Mouse (Mus musculus): Measurements from ENCODE around the gene Gm5105. TPM values are rescaled to one million over a fixed set of nuclear protein-coding genes. Genes with fewer than 3 reads are reported as not detected.

Gm5105 gene
- polyA plus RNA-seq, 1 experiment: not detected

DNA sequence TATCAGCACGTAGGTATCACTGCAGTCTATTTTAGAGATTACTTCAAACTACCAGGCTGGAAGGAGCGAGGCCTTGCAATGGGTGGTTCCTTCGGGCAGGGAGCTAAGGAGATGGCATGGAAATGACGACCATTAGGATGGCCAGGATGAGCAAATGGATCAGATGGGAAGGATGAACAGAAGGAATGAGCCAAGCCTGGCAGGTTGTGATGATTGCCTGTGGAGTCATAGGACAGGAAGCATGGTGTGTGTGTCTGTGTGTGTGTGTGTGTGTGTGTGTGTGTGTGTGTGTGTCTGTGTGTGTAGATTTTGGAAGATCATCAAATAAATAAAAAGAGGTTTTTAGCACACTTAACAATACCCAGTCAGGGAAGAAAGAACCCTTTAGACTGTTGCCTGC lies 44.5 kb downstream of the Gm5105 start:
- no peak for DNase-seq
- WGBS: 95% methylated on average over 4 of the region's 4 CpGs
- Histone ChIP-seq H3K4me3 (ENCODE audit: control insufficient read depth, insufficient read depth, low read length) (no peak overlapping the region), H3K4me1 (replicated peaks; ENCODE audit: control insufficient read depth, insufficient read depth, low read length) (no peaks in the 10 kb centered on the region), H3K27me3 (ENCODE audit: control insufficient read depth, insufficient read depth, low read length) (no peaks in the 10 kb centered on the region), H3K36me3 (ENCODE audit: control insufficient read depth, insufficient read depth, low read length) (no peaks in the 10 kb centered on the region), H3K27ac (ENCODE audit: control insufficient read depth, insufficient read depth, low read length) (no peak overlapping the region)
- TF ChIP-seq CTCF (IDR thresholded peaks at IDR 0.05; ENCODE audit: borderline replicate concordance, control insufficient read depth, extremely low read depth, insufficient read depth, low read length, poor library complexity) (no peak), POLR2A (IDR thresholded peaks at IDR 0.05; ENCODE audit: control insufficient read depth, extremely low read depth, insufficient read depth, low read length, poor library complexity) (no peak)

DNA sequence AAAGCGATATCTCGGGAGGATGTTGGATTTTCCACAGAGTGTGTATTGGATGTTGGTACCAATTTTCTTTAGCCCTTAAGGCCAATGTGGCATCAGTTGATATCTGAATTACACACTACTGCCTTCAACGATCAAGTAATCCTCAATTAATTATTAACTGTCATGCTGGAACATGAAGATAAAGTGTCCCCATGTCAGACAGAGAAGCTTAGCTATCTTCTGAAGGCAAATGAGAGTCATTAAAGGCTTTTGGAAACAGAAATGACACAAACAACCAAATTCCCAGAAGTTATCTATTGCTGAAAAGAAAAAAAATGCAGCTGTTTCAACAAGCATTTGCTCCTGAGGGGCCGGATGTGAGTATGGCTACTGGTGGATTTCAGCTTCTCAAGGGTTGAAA lies 45.2 kb downstream of the Gm5105 start:
- Histone ChIP-seq H3K4me3 (ENCODE audit: control insufficient read depth, insufficient read depth, low read length) (no peak overlapping the region), H3K36me3 (ENCODE audit: control insufficient read depth, insufficient read depth, low read length) (no peaks in the 10 kb centered on the region), H3K27ac (ENCODE audit: control insufficient read depth, insufficient read depth, low read length) (no peak overlapping the region), H3K4me1 (replicated peaks; ENCODE audit: control insufficient read depth, insufficient read depth, low read length) (no peaks in the 10 kb centered on the region), H3K27me3 (ENCODE audit: control insufficient read depth, insufficient read depth, low read length) (no peaks in the 10 kb centered on the region)
- 94% methylated on average over 4 of the region's 4 CpGs for WGBS
- TF ChIP-seq CTCF (IDR thresholded peaks at IDR 0.05; ENCODE audit: borderline replicate concordance, control insufficient read depth, extremely low read depth, insufficient read depth, low read length, poor library complexity): no peak
- TF ChIP-seq POLR2A (IDR thresholded peaks at IDR 0.05; ENCODE audit: control insufficient read depth, extremely low read depth, insufficient read depth, low read length, poor library complexity): no peak
- no peak for DNase-seq

DNA sequence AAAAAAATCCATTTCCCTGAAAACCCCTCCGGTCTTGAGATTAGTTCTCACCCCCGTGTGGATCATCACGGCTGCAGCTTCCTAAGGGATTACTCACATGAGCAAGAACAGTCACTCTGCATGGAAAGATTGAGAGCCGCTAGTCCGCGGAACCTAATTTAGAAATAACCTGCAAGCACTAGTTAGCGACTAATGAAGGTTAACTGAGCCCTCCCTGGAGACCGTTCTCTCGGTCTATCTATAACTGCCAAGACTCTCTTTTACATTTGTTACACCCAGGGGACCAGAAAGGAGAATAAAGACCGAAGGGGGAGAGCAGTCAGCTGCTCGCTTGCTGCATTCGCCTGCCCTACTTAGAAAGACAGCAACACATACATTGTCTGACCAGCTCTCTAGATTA lies 50.4 kb downstream of the Gm5105 start:
- Histone ChIP-seq H3K36me3 (ENCODE audit: control insufficient read depth, insufficient read depth, low read length) (no peaks in the 10 kb centered on the region), H3K27ac (ENCODE audit: control insufficient read depth, insufficient read depth, low read length) (no peak overlapping the region), H3K27me3 (ENCODE audit: control insufficient read depth, insufficient read depth, low read length) (no peaks in the 10 kb centered on the region), H3K4me3 (ENCODE audit: control insufficient read depth, insufficient read depth, low read length) (no peak overlapping the region), H3K4me1 (replicated peaks; ENCODE audit: control insufficient read depth, insufficient read depth, low read length) (0 out of 2 replicates have a peak, but pooled peaks cover 2% of the 10 kb centered on the region)
- TF ChIP-seq POLR2A (IDR thresholded peaks at IDR 0.05; ENCODE audit: control insufficient read depth, extremely low read depth, insufficient read depth, low read length, poor library complexity) (no peak), CTCF (IDR thresholded peaks at IDR 0.05; ENCODE audit: borderline replicate concordance, control insufficient read depth, extremely low read depth, insufficient read depth, low read length, poor library complexity) (no peak)
- DNase-seq: no peak
- 92% methylated on average over 12 of the region's 12 CpGs for WGBS

DNA sequence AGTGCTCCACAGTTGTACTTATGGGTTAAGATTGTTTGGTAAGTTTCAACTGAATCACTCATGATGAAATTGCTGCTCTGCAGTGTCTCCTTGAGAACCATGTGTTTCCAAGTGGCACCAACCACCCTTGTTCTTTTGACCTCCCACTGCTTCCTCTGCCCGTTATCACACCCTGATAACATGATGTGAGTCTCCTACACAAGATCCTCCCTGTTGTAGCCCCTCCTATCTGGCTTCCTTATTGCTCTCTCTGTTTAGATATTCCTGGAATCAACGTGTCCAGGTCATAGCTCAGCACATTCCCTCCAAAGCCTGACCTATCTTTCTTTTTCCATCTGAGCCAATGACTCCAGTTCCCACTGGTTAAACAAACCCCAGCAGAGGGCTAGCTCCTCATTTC lies 52.5 kb downstream of the Gm5105 start:
- no peaks in the 10 kb centered on the region for H3K36me3 ChIP-seq (ENCODE audit: control insufficient read depth, insufficient read depth, low read length)
- no peak for DNase-seq
- no peak for TF ChIP-seq CTCF (IDR thresholded peaks at IDR 0.05; ENCODE audit: borderline replicate concordance, control insufficient read depth, extremely low read depth, insufficient read depth, low read length, poor library complexity)
- TF ChIP-seq POLR2A (IDR thresholded peaks at IDR 0.05; ENCODE audit: control insufficient read depth, extremely low read depth, insufficient read depth, low read length, poor library complexity): no peak
- H3K27ac ChIP-seq (ENCODE audit: control insufficient read depth, insufficient read depth, low read length): no peak overlapping the region
- 93% methylated on average over 2 of the region's 2 CpGs for WGBS
- H3K27me3 ChIP-seq (ENCODE audit: control insufficient read depth, insufficient read depth, low read length): no peaks in the 10 kb centered on the region
- no peak overlapping the region for H3K4me3 ChIP-seq (ENCODE audit: control insufficient read depth, insufficient read depth, low read length)
- H3K4me1 ChIP-seq (replicated peaks; ENCODE audit: control insufficient read depth, insufficient read depth, low read length): 0 out of 2 replicates have a peak, but pooled peaks cover 2% of the 10 kb centered on the region

DNA sequence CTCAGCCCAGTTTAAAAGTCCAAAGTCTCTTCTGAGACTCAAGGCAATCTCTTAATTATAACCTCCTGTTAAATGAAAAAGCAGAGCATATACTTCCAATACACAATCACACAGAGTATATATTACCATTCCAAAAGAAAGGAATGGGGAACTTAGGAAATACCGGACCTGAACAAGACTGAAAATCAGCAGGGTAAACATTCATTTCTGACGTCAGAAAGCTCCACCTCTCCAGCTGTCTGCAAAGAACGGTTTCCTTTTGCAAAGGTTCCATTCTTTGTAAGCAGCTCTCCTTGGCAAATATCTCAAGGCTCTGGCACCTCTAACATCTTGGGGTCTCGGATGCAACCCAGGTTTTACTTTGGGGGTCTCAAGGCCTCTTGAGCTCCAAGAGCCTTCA lies 54.8 kb downstream of the Gm5105 start:
- Histone ChIP-seq H3K27ac (ENCODE audit: control insufficient read depth, insufficient read depth, low read length) (peak overlapping the region; percentile 41; the same call in 1 of the 2 replicates), H3K4me1 (replicated peaks; ENCODE audit: control insufficient read depth, insufficient read depth, low read length) (0 out of 2 replicates have a peak, but pooled peaks cover 2% of the 10 kb centered on the region), H3K36me3 (ENCODE audit: control insufficient read depth, insufficient read depth, low read length) (no peaks in the 10 kb centered on the region), H3K27me3 (ENCODE audit: control insufficient read depth, insufficient read depth, low read length) (no peaks in the 10 kb centered on the region), H3K4me3 (ENCODE audit: control insufficient read depth, insufficient read depth, low read length) (no peak overlapping the region)
- WGBS: 67% methylated on average over 4 of the region's 4 CpGs
- TF ChIP-seq POLR2A (IDR thresholded peaks at IDR 0.05; ENCODE audit: control insufficient read depth, extremely low read depth, insufficient read depth, low read length, poor library complexity): no peak
- TF ChIP-seq CTCF (IDR thresholded peaks at IDR 0.05; ENCODE audit: borderline replicate concordance, control insufficient read depth, extremely low read depth, insufficient read depth, low read length, poor library complexity): no peak
- no peak for DNase-seq

DNA sequence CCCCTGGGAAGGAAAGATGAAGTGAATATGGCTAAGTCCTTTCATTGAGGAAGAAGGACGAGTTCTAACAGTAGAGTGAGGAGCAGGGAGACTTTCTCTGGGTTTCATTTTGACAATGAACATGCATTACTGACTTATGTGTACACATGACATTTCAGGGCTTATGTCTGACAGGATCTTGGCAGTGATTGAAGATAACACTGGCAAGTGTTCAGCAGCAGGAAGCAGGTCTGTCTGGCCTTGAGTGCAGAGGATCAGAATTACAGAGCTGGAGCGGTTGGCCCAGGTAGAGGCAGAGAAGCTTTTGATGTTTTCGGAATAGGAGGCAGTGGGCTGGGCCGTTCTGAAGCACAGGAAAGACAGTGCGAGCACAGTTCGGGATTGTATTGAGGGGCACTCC lies 59.0 kb downstream of the Gm5105 start:
- no peak overlapping the region for H3K27ac ChIP-seq (ENCODE audit: control insufficient read depth, insufficient read depth, low read length)

DNA sequence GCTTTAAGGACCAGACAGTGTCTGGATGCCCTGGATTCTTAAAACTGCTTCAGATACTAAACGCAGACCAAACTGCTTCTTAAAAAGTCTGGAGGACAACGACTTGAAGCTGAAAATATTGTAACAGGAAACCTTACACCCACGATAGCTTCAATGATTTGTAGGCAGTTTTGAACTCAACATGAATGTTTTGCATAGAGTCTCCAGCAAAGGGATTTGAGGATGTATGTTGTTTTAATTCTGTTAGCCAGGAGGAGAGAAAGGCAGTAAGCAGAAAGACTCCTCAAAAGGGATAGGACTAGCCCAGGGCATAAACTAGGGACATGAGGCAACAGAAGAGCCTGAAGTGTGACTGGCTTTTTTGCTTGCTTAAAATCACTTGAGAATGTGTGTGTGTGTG lies 60.3 kb downstream of the Gm5105 start:
- Histone ChIP-seq H3K27ac (ENCODE audit: control insufficient read depth, insufficient read depth, low read length) (no peak overlapping the region), H3K27me3 (ENCODE audit: control insufficient read depth, insufficient read depth, low read length) (no peaks in the 10 kb centered on the region), H3K36me3 (ENCODE audit: control insufficient read depth, insufficient read depth, low read length) (no peaks in the 10 kb centered on the region), H3K4me1 (replicated peaks; ENCODE audit: control insufficient read depth, insufficient read depth, low read length) (0 out of 2 replicates have a peak, but pooled peaks cover under 1% of the 10 kb centered on the region), H3K4me3 (ENCODE audit: control insufficient read depth, insufficient read depth, low read length) (no peak overlapping the region)
- 41% methylated on average over 3 of the region's 3 CpGs for WGBS
- DNase-seq: no peak
- TF ChIP-seq CTCF (IDR thresholded peaks at IDR 0.05; ENCODE audit: borderline replicate concordance, control insufficient read depth, extremely low read depth, insufficient read depth, low read length, poor library complexity) (no peak), POLR2A (IDR thresholded peaks at IDR 0.05; ENCODE audit: control insufficient read depth, extremely low read depth, insufficient read depth, low read length, poor library complexity) (no peak)

More for the DNA sequence above, 59.0 kb downstream of the Gm5105 start:
- H3K4me3 ChIP-seq (ENCODE audit: control insufficient read depth, insufficient read depth, low read length): no peak overlapping the region
- H3K36me3 ChIP-seq (ENCODE audit: control insufficient read depth, insufficient read depth, low read length): no peaks in the 10 kb centered on the region
- 0 out of 2 replicates have a peak, but pooled peaks cover 2% of the 10 kb centered on the region for H3K4me1 ChIP-seq (replicated peaks; ENCODE audit: control insufficient read depth, insufficient read depth, low read length)
- DNase-seq: no peak
- WGBS: 82% methylated on average over 6 of the region's 6 CpGs
- no peaks in the 10 kb centered on the region for H3K27me3 ChIP-seq (ENCODE audit: control insufficient read depth, insufficient read depth, low read length)
- TF ChIP-seq CTCF (IDR thresholded peaks at IDR 0.05; ENCODE audit: borderline replicate concordance, control insufficient read depth, extremely low read depth, insufficient read depth, low read length, poor library complexity): no peak
- no peak for TF ChIP-seq POLR2A (IDR thresholded peaks at IDR 0.05; ENCODE audit: control insufficient read depth, extremely low read depth, insufficient read depth, low read length, poor library complexity)
